Mouse (Mus musculus): ENCODE measurements at regions not wholly inside any gene's neighbourhood (a gene's known extent, or its start where the extent isn't known, plus 50 kb on each side); places are given as distances from the start of the nearest gene placed in this dataset.

DNA sequence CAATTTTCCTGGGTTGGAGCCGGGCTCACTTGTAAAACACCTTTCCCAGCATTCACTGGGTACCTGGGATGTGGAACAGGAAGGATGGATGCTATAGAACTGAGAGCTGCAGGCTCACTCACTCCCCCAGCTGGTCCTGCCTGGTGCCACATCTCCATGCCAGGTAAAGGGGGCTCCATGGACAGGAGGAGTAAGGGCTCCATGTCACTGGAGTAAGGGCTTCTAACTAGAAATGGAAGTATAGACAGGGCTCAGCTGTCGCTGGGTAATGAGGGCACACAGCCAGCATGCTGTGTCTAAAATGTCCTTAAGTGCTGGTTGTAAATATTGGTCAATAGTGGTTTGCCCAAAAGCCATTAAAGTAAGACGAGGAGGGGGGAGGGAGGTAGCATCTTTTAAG lies 99.4 kb upstream of the Gpr12 start:
- no peak overlapping the region for H3K27ac ChIP-seq
- WGBS: 25% methylated on average over 3 of the region's 3 CpGs
- no peak overlapping the region for H3K4me3 ChIP-seq
- ATAC-seq (ENCODE audit: low FRiP score, low read depth): no peak
- peaks cover 59% of the 10 kb centered on the region for H3K27me3 ChIP-seq
- no peaks in the 10 kb centered on the region for H3K4me1 ChIP-seq
- no peak overlapping the region for H3K4me2 ChIP-seq (replicated peaks)
- no peak overlapping the region for H3K9ac ChIP-seq
- no peaks in the 10 kb centered on the region for H3K36me3 ChIP-seq
- H3K9me3 ChIP-seq: no peaks in the 10 kb centered on the region

DNA sequence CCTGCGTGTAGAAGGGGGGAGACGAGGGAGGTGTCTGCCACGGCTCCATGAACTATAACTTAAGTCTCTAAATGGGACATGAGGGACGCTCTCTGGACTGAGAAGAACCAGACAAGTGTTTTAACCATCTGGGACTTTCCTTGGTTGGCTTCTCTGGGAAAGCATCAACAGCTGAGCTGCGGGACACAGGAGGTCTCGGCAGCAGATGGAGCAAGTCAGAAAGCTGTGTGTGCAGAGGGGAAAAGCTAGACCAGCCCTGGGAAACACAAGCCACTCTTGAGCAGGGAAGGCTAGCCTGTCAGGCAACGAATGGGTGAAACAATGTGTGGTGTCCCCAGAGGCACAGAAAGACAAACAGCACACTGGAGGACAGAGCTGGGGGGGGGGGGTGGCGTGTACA lies 98.5 kb upstream of the Gpr12 start:
- Histone ChIP-seq H3K36me3 (no peaks in the 10 kb centered on the region), H3K9me3 (no peaks in the 10 kb centered on the region), H3K4me2 (replicated peaks) (no peak overlapping the region), H3K27me3 (peaks cover 68% of the 10 kb centered on the region), H3K9ac (no peak overlapping the region), H3K27ac (no peak overlapping the region), H3K4me1 (no peaks in the 10 kb centered on the region), H3K4me3 (no peak overlapping the region)
- 38% methylated on average over 8 of the region's 8 CpGs for WGBS
- no peak for ATAC-seq (ENCODE audit: low FRiP score, low read depth)

DNA sequence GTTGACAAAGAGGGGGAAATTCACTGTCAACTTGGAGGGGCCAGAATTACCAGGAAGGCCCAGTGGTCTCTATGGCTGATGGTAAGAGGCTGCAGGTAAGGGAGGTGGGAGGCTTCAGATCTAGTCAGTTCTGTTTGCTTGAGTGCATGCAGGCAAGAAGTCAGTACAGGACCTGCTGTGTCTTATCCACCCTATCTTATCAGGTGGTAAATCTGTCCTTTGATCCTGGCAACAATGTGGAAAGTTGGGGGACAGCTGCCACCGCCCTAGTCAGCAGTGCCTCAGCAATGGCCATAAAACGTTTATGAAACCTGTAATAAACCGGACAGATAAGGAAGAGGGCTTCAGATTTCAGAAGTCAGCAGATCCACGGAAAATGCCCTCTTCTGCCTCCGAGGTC lies 97.9 kb upstream of the Gpr12 start:
- no peak for ATAC-seq (ENCODE audit: low FRiP score, low read depth)
- H3K4me2 ChIP-seq (replicated peaks): no peak overlapping the region
- no peaks in the 10 kb centered on the region for H3K4me1 ChIP-seq
- no peak overlapping the region for H3K27ac ChIP-seq
- no peak overlapping the region for H3K9ac ChIP-seq
- H3K4me3 ChIP-seq: no peak overlapping the region
- WGBS: 11% methylated on average over 5 of the region's 5 CpGs
- H3K9me3 ChIP-seq: no peaks in the 10 kb centered on the region
- no peaks in the 10 kb centered on the region for H3K36me3 ChIP-seq
- peaks cover 74% of the 10 kb centered on the region for H3K27me3 ChIP-seq

DNA sequence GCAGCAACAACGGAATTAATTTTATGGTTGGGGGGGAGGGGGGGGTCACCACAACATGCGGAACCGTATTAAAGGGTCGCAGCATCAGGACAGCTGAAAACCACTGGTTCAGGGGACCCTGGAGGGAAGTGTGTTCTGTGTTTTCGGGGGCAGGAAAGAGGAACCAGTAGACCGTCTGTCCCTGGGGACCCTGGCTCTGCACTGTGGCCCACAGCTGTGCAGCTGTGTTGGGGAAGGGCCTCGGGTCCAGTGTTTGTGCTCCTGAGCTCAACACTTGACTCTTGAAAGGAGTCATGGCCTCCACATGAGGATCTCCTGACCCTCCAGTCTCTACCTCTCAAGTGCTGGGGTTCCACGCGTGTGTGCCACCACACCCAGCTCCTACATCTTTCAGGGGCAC lies 96.5 kb upstream of the Gpr12 start:
- Histone ChIP-seq H3K4me2 (replicated peaks) (no peak overlapping the region), H3K4me3 (no peak overlapping the region), H3K9ac (no peak overlapping the region), H3K36me3 (no peaks in the 10 kb centered on the region), H3K4me1 (no peaks in the 10 kb centered on the region), H3K27me3 (peaks cover 85% of the 10 kb centered on the region), H3K9me3 (no peaks in the 10 kb centered on the region), H3K27ac (no peak overlapping the region)
- 74% methylated on average over 9 of the region's 9 CpGs for WGBS
- no peak for ATAC-seq (ENCODE audit: low FRiP score, low read depth)

DNA sequence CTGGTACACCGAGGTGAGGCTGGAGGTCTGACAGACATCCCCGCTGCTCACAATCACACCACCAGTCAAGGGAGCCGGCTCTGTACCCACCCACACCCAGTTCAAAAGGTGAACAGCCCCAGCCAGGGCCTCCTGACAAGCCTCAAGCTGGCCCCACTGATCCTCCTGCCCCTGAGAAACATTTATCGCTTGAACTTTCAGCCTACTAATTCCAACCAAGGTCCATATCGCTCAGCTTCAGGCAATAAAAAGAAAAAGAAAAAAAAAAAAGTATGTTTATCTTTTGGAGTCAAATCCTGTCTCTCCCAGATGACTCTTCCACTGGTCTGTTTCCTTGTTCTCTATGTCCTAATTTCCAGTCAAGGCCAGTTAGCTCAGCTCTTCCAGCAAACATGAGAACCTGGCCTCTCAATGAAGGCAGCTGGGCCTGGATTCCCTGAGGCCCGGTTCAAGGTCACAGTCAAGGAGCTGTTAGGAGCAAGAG lies 94.2 kb upstream of the Gpr12 start:
- Histone ChIP-seq H3K27me3 (peaks cover 82% of the 10 kb centered on the region), H3K4me3 (no peak overlapping the region), H3K9ac (no peak overlapping the region), H3K4me2 (replicated peaks) (no peak overlapping the region), H3K27ac (no peak overlapping the region), H3K4me1 (no peaks in the 10 kb centered on the region), H3K9me3 (no peaks in the 10 kb centered on the region), H3K36me3 (no peaks in the 10 kb centered on the region)
- 51% methylated on average over 6 of the region's 6 CpGs for WGBS
- ATAC-seq (ENCODE audit: low FRiP score, low read depth): no peak

DNA sequence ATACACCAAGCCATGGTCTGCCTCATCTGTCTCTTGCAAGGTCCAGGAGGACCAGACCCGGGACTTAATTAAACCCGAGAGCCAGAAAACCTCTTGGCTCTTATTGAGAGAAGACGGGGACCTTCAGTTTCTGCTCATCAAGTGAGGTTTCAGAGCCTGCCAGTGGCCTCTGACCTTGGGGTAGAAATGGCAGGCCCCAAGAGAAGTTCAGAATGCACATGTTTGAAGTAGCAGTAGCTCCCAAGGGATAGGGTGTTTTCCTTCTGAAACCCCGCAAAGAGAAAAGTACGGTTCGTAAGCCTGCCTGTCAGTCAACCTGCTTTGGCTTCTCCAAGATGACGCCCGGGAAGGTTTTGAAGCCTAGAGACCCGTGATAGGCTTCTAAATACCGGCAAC lies 93.7 kb upstream of the Gpr12 start:
- no peak overlapping the region for H3K9ac ChIP-seq

DNA sequence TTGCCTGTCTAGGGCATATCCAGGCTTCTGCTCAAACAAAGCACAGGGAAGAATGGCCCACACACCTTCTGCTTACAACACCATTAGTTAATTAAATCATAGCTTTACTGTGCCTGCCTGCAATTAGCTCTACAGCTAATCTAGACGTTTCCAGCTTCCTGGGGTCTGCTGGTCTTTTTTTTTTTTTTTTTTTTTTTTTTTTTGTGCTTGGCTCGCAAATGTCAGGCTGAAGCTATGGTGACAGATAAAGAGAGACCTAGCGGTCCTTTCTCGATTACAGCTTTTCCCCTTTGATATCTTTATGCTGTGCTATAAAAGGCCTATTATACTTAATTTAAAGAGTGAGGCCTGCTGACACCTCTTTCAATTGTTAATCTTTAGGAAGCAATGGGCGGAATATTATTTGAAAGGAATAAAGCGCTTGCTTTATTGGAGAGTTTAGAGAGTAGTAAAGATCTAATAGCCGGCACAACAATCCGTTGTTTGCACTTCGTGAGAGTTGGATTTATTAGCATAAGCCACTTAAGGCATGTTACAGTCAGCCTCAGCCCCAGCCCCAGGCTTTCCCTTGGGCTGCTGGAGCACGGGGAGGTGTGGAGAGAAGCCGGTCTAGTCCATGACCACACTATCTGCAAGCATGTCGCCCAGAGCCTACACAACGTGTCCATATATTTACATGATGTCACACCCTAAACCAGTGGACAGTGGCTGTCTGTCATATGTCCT lies 93.2 kb upstream of the Gpr12 start:
- no peaks in the 10 kb centered on the region for H3K36me3 ChIP-seq
- H3K27me3 ChIP-seq: peaks cover 79% of the 10 kb centered on the region
- no peak overlapping the region for H3K4me2 ChIP-seq (replicated peaks)
- WGBS: 39% methylated on average over 13 of the region's 13 CpGs
- H3K27ac ChIP-seq: no peak overlapping the region
- no peak overlapping the region for H3K9ac ChIP-seq
- H3K9me3 ChIP-seq: no peaks in the 10 kb centered on the region
- ATAC-seq (ENCODE audit: low FRiP score, low read depth): no peak
- H3K4me1 ChIP-seq: no peaks in the 10 kb centered on the region
- H3K4me3 ChIP-seq: no peak overlapping the region

More for the DNA sequence above, 93.7 kb upstream of the Gpr12 start:
- no peak overlapping the region for H3K4me3 ChIP-seq
- WGBS: 62% methylated on average over 10 of the region's 10 CpGs
- no peaks in the 10 kb centered on the region for H3K9me3 ChIP-seq
- no peak overlapping the region for H3K4me2 ChIP-seq (replicated peaks)
- no peak for ATAC-seq (ENCODE audit: low FRiP score, low read depth)
- no peak overlapping the region for H3K27ac ChIP-seq
- H3K4me1 ChIP-seq: no peaks in the 10 kb centered on the region
- no peaks in the 10 kb centered on the region for H3K36me3 ChIP-seq
- H3K27me3 ChIP-seq: peaks cover 85% of the 10 kb centered on the region

DNA sequence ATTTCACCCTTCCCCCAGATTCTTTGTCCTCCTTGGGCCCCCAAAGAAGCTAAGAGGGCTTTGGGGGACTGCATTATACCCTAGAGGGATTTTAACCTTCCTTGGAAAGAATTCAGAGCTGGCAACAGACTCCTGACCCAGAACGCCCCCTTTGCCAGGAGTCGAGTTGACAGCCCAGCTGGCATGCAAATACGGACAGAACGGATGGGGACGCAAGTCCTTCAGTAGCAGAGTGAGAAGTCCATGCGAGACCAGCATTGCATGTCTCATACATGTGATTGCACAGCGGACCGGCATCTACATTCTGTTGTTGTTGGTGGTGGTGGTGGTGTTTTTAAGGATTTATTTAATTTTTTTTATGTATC lies 92.1 kb upstream of the Gpr12 start:
- WGBS: 83% methylated on average over 8 of the region's 8 CpGs
- Histone ChIP-seq H3K4me3 (no peak overlapping the region), H3K9me3 (no peaks in the 10 kb centered on the region), H3K4me2 (replicated peaks) (no peak overlapping the region), H3K4me1 (no peaks in the 10 kb centered on the region), H3K9ac (no peak overlapping the region), H3K36me3 (no peaks in the 10 kb centered on the region), H3K27me3 (peaks cover 70% of the 10 kb centered on the region), H3K27ac (no peak overlapping the region)
- ATAC-seq (ENCODE audit: low FRiP score, low read depth): no peak

DNA sequence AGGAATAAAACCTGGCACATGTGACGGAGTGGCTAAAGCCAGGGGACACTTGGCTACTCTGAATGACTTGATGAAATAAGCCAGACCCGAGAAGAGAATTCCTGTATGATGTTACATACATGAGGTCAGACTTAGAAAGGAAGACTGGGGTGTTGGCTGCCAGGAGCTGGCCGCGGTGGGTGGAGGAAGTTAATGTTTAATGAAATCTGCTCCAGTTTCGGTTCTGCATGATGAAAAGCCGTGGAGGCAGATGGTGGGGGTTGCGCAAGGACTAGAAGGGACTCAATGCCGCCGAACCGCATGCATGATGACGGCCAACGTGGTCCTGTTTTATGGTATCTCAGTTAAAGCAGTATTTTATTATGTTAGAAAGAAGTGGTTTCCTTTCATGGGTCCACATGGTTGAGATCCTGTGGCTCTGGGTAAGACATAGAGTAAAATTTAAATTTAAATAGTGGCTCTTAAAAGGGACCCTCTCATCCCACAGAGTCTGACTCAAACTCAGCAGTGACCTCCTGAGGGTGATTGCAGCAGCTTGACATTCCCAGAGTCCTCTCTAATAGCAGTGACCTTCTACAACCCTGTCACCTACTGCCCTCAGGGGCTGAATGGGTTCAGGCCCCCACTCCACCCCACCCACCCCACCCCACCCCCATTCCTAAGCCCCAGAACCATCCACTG lies 91.6 kb upstream of the Gpr12 start:
- Histone ChIP-seq H3K9me3 (no peaks in the 10 kb centered on the region), H3K4me1 (no peaks in the 10 kb centered on the region), H3K4me2 (replicated peaks) (no peak overlapping the region), H3K36me3 (no peaks in the 10 kb centered on the region), H3K27ac (no peak overlapping the region), H3K9ac (no peak overlapping the region), H3K4me3 (no peak overlapping the region), H3K27me3 (peaks cover 64% of the 10 kb centered on the region)
- ATAC-seq (ENCODE audit: low FRiP score, low read depth): no peak
- 72% methylated on average over 12 of the region's 12 CpGs for WGBS

DNA sequence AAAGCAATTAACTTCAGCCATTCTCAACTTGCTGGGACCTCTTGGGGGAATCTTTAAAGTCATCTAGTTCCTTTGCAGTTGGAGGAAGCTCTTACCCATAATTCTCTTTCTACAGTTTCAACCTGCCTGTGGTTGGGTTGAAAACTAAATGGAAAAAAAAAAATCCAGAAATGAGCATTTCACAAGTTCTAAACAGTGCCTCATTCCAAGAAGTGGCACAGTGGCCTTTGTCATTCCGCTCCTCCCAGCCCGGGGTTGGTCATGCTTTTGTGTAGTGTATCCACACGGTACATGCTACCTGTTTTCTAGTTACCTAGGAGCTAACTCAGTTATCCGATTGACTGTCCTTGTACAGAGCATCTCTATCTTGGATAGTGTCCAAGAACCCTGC lies 90.8 kb upstream of the Gpr12 start:
- no peaks in the 10 kb centered on the region for H3K36me3 ChIP-seq
- peaks cover 57% of the 10 kb centered on the region for H3K27me3 ChIP-seq
- WGBS: 92% methylated on average over 4 of the region's 4 CpGs
- H3K9ac ChIP-seq: no peak overlapping the region
- H3K4me1 ChIP-seq: no peaks in the 10 kb centered on the region
- no peak for ATAC-seq (ENCODE audit: low FRiP score, low read depth)
- H3K27ac ChIP-seq: no peak overlapping the region
- no peak overlapping the region for H3K4me2 ChIP-seq (replicated peaks)
- H3K9me3 ChIP-seq: no peaks in the 10 kb centered on the region
- no peak overlapping the region for H3K4me3 ChIP-seq

DNA sequence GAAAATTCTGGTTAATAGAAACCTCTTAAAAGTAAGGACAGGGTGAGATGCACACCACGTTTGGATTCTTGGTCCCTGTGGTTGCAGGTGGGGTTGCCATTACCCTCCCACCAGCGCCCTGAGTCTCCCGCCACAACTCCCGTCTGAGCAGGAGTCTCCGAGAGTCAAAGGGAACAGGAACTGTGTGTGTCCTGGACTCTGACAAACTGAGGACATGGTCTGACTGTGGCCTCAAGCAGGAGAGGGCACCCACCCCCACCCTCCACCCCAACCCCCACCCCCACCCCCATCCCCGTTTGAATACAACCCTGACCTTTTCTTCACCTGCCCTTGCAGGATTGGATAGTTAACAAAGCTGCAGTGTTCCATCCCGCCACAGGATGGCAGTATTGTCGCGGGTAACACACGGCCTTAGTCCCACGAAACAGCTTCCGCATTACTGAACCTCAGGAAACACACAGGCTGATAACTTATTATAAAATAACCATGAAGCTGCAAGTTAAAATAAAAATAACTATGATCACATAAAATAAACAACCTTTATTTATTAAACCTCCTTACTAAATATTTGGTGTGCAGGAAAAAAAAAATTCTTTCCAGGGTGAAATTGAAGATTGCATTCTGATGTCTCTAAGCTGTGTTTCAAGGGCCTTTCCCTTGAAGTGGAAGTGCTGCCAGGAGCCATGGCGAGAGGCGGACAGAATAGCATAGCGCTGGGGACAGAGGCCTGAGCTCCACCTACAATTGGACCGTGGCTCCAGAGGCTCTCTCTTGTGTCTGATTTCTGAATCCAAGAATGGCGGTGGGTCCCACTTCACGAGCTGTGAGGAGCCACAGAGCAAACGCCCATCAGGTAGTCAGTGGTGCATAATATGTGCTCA lies 90.2 kb upstream of the Gpr12 start:
- ATAC-seq (ENCODE audit: low FRiP score, low read depth): no peak; the same call in 1 of the 2 replicates
- Histone ChIP-seq H3K27me3 (peaks cover 52% of the 10 kb centered on the region), H3K27ac (no peak overlapping the region), H3K4me3 (no peak overlapping the region), H3K4me1 (no peaks in the 10 kb centered on the region), H3K36me3 (no peaks in the 10 kb centered on the region), H3K9me3 (no peaks in the 10 kb centered on the region), H3K9ac (no peak overlapping the region), H3K4me2 (replicated peaks) (no peak overlapping the region)
- 28% methylated on average over 19 of the region's 19 CpGs for WGBS

DNA sequence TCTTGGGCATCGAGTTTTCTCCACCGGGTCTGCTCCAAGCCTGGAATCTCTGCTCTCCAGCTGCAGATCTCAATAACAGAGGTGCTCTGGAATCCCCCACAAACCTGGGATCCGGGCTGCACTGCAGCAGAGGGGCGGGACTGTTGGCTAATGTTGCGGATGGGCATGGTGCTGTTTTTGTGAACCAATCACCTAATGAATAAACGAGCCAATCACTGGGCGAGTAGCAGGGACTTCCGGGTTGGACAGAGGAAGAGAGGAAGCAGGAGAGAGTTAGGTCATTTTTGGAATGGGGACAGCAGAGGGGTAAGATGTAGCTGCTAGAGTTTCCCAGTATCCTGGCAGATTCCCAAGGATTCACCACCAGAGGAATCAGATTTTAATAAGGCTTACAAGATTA lies 76.7 kb upstream of the Gpr12 start:
- no peak overlapping the region for H3K9ac ChIP-seq
- H3K27me3 ChIP-seq: no peaks in the 10 kb centered on the region
- WGBS: 67% methylated on average over 8 of the region's 8 CpGs
- H3K9me3 ChIP-seq: no peaks in the 10 kb centered on the region
- H3K4me1 ChIP-seq: no peaks in the 10 kb centered on the region
- no peaks in the 10 kb centered on the region for H3K36me3 ChIP-seq
- H3K27ac ChIP-seq: no peak overlapping the region
- no peak overlapping the region for H3K4me3 ChIP-seq
- ATAC-seq (ENCODE audit: low FRiP score, low read depth): no peak
- no peak overlapping the region for H3K4me2 ChIP-seq (replicated peaks)

All from limb, embryonic 13.5 days (tissue).